Mouse (Mus musculus): ENCODE data around the gene Tmem245.

DNA sequence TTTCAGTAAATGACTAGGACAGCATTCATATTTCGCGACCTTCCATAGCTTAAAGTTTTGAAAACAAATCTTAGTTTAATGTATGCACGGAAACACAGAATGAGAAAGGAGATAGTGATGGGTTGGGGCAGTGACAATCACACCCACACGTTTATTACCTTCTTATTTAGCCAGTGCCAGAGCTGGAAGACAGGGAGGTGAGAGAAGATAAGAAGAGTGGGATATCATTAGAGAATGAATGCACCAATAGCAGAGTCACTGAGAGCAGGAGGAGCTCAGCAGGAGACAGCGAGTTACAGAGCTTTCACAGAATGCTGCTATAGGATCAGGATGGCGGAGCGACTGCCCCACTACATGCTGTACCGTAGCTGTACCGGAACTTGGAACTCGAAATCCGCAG, 25.0 kb downstream of the Tmem245 start:
- TF ChIP-seq CTCF (IDR thresholded peaks at IDR 0.05; ENCODE audit: low read depth) (no peak), EP300 (IDR thresholded peaks at IDR 0.05; ENCODE audit: low read depth) (no peak)
